Mouse (Mus musculus): Measurements from ENCODE around the gene Lrrc4c. TPM values are rescaled to one million over a fixed set of nuclear protein-coding genes. Genes with fewer than 3 reads are reported as not detected.

Gene Lrrc4c
- total RNA-seq, 2 experiments from 2014 or later, result 0.07 to 0.24 TPM

- DNase-seq (ENCODE audit: low spot score), result no peak
Measured at GRCm38 (mm10) chr2:97234074-97234473, 916.1 kb downstream of the Lrrc4c start.

- no peak for DNase-seq (ENCODE audit: low spot score)
Measured at GRCm38 (mm10) chr2:97274651-97275050, 956.7 kb downstream of the Lrrc4c start.

- no peak for DNase-seq (ENCODE audit: low spot score)
Measured at GRCm38 (mm10) chr2:97284986-97285385, 967.0 kb downstream of the Lrrc4c start.

GRCm38 (mm10) chr2:97294216-97294615, 976.2 kb downstream of the Lrrc4c start:
- DNase-seq (ENCODE audit: low spot score), result no peak

GRCm38 (mm10) chr2:97299704-97300103, 981.7 kb downstream of the Lrrc4c start:
- no peak for DNase-seq (ENCODE audit: low spot score)

GRCm38 (mm10) chr2:97318008-97318407, 1000.0 kb downstream of the Lrrc4c start:
- no peak for DNase-seq (ENCODE audit: low spot score)

GRCm38 (mm10) chr2:97318536-97318935, 1000.6 kb downstream of the Lrrc4c start:
- no peak for DNase-seq (ENCODE audit: low spot score)

- DNase-seq (ENCODE audit: low spot score), result no peak
Measured at GRCm38 (mm10) chr2:97332084-97332682, 1014.2 kb downstream of the Lrrc4c start.

GRCm38 (mm10) chr2:97339627-97340026, 1021.7 kb downstream of the Lrrc4c start:
- DNase-seq (ENCODE audit: low spot score), result no peak

GRCm38 (mm10) chr2:97361235-97361634, 1043.3 kb downstream of the Lrrc4c start:
- no peak for DNase-seq (ENCODE audit: low spot score)

GRCm38 (mm10) chr2:97369978-97370377, 1052.0 kb downstream of the Lrrc4c start:
- no peak for DNase-seq (ENCODE audit: low spot score)

- no peak for DNase-seq (ENCODE audit: low spot score)
Measured at GRCm38 (mm10) chr2:97391437-97391836, 1073.5 kb downstream of the Lrrc4c start.

- DNase-seq (ENCODE audit: low spot score), result no peak
Measured at GRCm38 (mm10) chr2:97391876-97392275, 1073.9 kb downstream of the Lrrc4c start.

GRCm38 (mm10) chr2:97413066-97413465, 1095.1 kb downstream of the Lrrc4c start:
- no peak for DNase-seq (ENCODE audit: low spot score)

- no peak for DNase-seq (ENCODE audit: low spot score)
Measured at GRCm38 (mm10) chr2:97414416-97415362, 1096.7 kb downstream of the Lrrc4c start.

- DNase-seq (ENCODE audit: low spot score), result no peak
Measured at GRCm38 (mm10) chr2:97434140-97434539, 1116.2 kb downstream of the Lrrc4c start.

GRCm38 (mm10) chr2:97435616-97436015, 1117.6 kb downstream of the Lrrc4c start:
- DNase-seq (ENCODE audit: low spot score), result no peak

GRCm38 (mm10) chr2:97437767-97438166, 1119.8 kb downstream of the Lrrc4c start:
- no peak for DNase-seq (ENCODE audit: low spot score)

GRCm38 (mm10) chr2:97463573-97463972, 1145.6 kb downstream of the Lrrc4c start:
- no peak for DNase-seq (ENCODE audit: low spot score)

GRCm38 (mm10) chr2:97466243-97466793, 1148.3 kb downstream of the Lrrc4c start:
- DNase-seq (ENCODE audit: low spot score), result peak; percentile 61

- DNase-seq (ENCODE audit: low spot score), result no peak
Measured at GRCm38 (mm10) chr2:97467031-97467549, 1149.1 kb downstream of the Lrrc4c start.

- DNase-seq (ENCODE audit: low spot score), result no peak
Measured at GRCm38 (mm10) chr2:97467664-97468063, 1149.7 kb downstream of the Lrrc4c start.

Measured in gastrocnemius, adult 18-20 months (tissue).